Mouse (Mus musculus) ES-E14 (cell line): ENCODE data around the gene P3h3. TPM values are rescaled to one million over a fixed set of nuclear protein-coding genes. Genes with fewer than 3 reads are reported as not detected.

Experiments used
- DNase-seq: peaks from one replicate; pipeline ENCODE4 v3.0.0-alpha.2; 2013; ENCODE audit warnings: low read depth, low spot score
- H3K27ac ChIP-seq: 2 replicates; pipeline ENCODE4 v1.5.1; 2012; ENCODE audit warnings: low read depth, mild to moderate bottlenecking, low read length, moderate library complexity, mixed read lengths; ENCODE audit not compliant: poor library complexity, insufficient read depth, severe bottlenecking
- H3K36me3 ChIP-seq: 2 replicates; pipeline ENCODE4 v1.6.1; 2012; ENCODE audit warnings: mild to moderate bottlenecking, low read length, moderate library complexity, mixed read lengths; ENCODE audit not compliant: control insufficient read depth, poor library complexity, insufficient read depth, severe bottlenecking
- H3K4me1 ChIP-seq, 2 experiments: fragments of 150-350 bp in 1 of 2; sonication (generic) in 1 of 2; 2 replicates each; pipeline ENCODE4 v1.6.1; 2012; ENCODE audit warnings: low read length in 2 of 2, mild to moderate bottlenecking in 1 of 2, mixed read lengths in 1 of 2; ENCODE audit not compliant: control insufficient read depth in 2 of 2, insufficient read depth in 2 of 2, poor library complexity in 1 of 2
- H3K4me3 ChIP-seq, 2 experiments: fragments of 150-350 bp in 1 of 2; sonication (generic) in 1 of 2; 2 replicates each; pipeline ENCODE4 v1.5.1; 2012; ENCODE audit warnings: low read length in 2 of 2, low read depth in 1 of 2, mild to moderate bottlenecking in 1 of 2, mixed read lengths in 1 of 2; ENCODE audit not compliant: insufficient read depth in 1 of 2, poor library complexity in 1 of 2, severe bottlenecking in 1 of 2
- H3K9ac ChIP-seq: 2 replicates; pipeline ENCODE4 v1.6.1; 2012; ENCODE audit warnings: low read depth, mild to moderate bottlenecking, low read length, mixed read lengths; ENCODE audit not compliant: poor library complexity, insufficient read depth, severe bottlenecking
- H3K9me3 ChIP-seq: fragments of 150-350 bp; sonication (generic); 2 replicates; pipeline ENCODE4 v1.6.1; 2012; ENCODE audit warnings: low read depth, mild to moderate bottlenecking, low read length; ENCODE audit not compliant: control insufficient read depth, insufficient read depth
- CHD2 ChIP-seq: IDR thresholded peaks from 2 replicates; pipeline ENCODE4 v1.6.1; 2014; ENCODE audit warnings: mild to moderate bottlenecking, low read depth, low read length, inconsistent platforms
- HCFC1 ChIP-seq: IDR thresholded peaks from 2 replicates; pipeline ENCODE4 v1.6.1; 2012; ENCODE audit warnings: low read length, inconsistent platforms, borderline replicate concordance; ENCODE audit not compliant: insufficient read depth
- MAFK ChIP-seq: IDR thresholded peaks from 2 replicates; pipeline ENCODE4 v1.6.1; 2014; ENCODE audit warnings: mild to moderate bottlenecking, low read depth, low read length, inconsistent platforms; ENCODE audit not compliant: insufficient read depth
- ZC3H11A ChIP-seq: IDR thresholded peaks from 2 replicates; pipeline ENCODE4 v1.6.1; 2012; ENCODE audit warnings: low read depth, mild to moderate bottlenecking, inconsistent platforms, low read length, borderline replicate concordance
- ZNF384 ChIP-seq: IDR thresholded peaks from 2 replicates; pipeline ENCODE4 v1.6.1; 2012; ENCODE audit warnings: low read depth, low read length, inconsistent platforms
- in situ Hi-C, 2 experiments: fragments of 600-800 bp; cut with MboI; formaldehyde crosslinking; loops; one replicate each; pipeline ENCODE4 v1.15.1; 2025; ENCODE audit warnings: low sequenced_read_pairs in 2 of 2, inconsistent platforms in 1 of 2; ENCODE audit not compliant: unreplicated experiment in 2 of 2
- total RNA-seq: library from RNA; depleted of rRNA; stranded (reverse); fragments of 300-350 nt; gene quantifications from 2 replicates; pipeline ENCODE4 v1.2.3, GENCODE M21; 2012

Gene P3h3
- total RNA-seq, 1 experiment, result 10.1 TPM

- no peak overlapping the region for H3K27ac ChIP-seq
- no peak overlapping the region for H3K9ac ChIP-seq
- TF ChIP-seq HCFC1 (no peak), ZNF384 (no peak), MAFK (peak; percentile 56; the same call in 1 of the 2 replicates)
Measured at GRCm38 (mm10) chr6:124890997-124891396, 33.4 kb upstream of the P3h3 start.

DNA sequence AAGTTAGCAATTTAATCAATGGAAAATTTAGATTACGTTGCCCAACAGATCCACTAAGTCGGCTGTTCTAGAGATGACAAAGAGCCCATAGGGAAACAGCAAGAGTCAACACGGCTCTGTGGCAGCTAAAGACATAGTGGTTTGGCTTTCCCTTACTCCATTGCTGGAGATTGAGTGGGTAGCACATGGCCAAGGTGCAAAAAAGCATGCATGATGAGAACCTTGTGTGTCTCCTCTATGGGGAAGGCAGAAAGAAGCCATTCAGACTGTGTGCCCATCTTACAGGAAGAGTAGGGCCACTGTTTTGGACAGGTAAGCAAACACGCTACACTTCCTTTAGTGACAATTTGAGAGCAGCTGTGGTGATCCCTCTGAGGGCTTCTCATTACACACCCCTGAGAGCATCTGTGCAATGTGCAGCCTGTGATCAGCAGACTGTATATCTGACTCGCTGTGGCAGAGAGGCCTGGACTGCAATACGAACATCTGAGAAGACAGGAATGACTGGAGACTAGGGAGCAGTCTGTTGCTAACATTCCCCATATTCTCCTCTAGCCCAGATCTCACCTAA is 31.1 kb upstream of the P3h3 start:
- Histone ChIP-seq H3K27ac (no peak overlapping the region), H3K4me1 (no peaks in the 10 kb centered on the region; a peak in 1 of 4 replicates), H3K9me3 (no peaks in the 10 kb centered on the region), H3K4me3 (no peak overlapping the region), H3K9ac (no peak overlapping the region), H3K36me3 (no peaks in the 10 kb centered on the region)
- TF ChIP-seq MAFK (no peak), CHD2 (no peak), ZNF384 (no peak), HCFC1 (no peak), ZC3H11A (no peak)
- no peak for DNase-seq
- in situ Hi-C loops, result no loop called here

More at GRCm38 (mm10) chr6:124890997-124891396, 33.4 kb upstream of the P3h3 start:
- no peak overlapping the region for H3K4me3 ChIP-seq
- no peaks in the 10 kb centered on the region for H3K36me3 ChIP-seq
- no peaks in the 10 kb centered on the region; a peak in 1 of 4 replicates for H3K4me1 ChIP-seq
- H3K9me3 ChIP-seq, result no peaks in the 10 kb centered on the region
- in situ Hi-C loops, result no loop called here
- no peak for DNase-seq

- Histone ChIP-seq H3K9ac (no peak within 1 kb of the TSS), H3K36me3 (no peaks in the 10 kb centered on the region), H3K4me3 (no peak within 1 kb of the TSS), H3K27ac (no peak within 1 kb of the TSS), H3K9me3 (no peaks in the 10 kb centered on the region), H3K4me1 (no peaks in the 10 kb centered on the region; a peak in 1 of 4 replicates)
- in situ Hi-C loops, result no loop called here
- no peak for DNase-seq
- no peak for TF ChIP-seq ZC3H11A
- no peak for TF ChIP-seq ZNF384
- TF ChIP-seq HCFC1, result no peak
- TF ChIP-seq CHD2, result no peak
- TF ChIP-seq MAFK, result no peak
Measured at GRCm38 (mm10) chr6:124887986-124888385, 30.4 kb upstream of the P3h3 start, which contains the start of gene Cd4. TSS of gene Cd4 (minus strand) at chr6:124888221.

GRCm38 (mm10) chr6:124885956-124886381 is 28.4 kb upstream of the P3h3 start:
- no peak overlapping the region for H3K9ac ChIP-seq
- no peak overlapping the region for H3K4me3 ChIP-seq
- DNase-seq, result no peak
- no peak overlapping the region for H3K27ac ChIP-seq
- no peaks in the 10 kb centered on the region for H3K9me3 ChIP-seq
- in situ Hi-C loops, result no loop called here
- TF ChIP-seq MAFK (no peak), CHD2 (no peak), ZNF384 (no peak), ZC3H11A (no peak), HCFC1 (no peak)
- H3K4me1 ChIP-seq, result no peaks in the 10 kb centered on the region
- no peaks in the 10 kb centered on the region for H3K36me3 ChIP-seq
